Mouse (Mus musculus) frontal cortex, adult 2 months (tissue): ENCODE data around the gene Snapc3. TPM values are rescaled to one million over a fixed set of nuclear protein-coding genes. Genes with fewer than 3 reads are reported as not detected.

Experiments used
- DNase-seq, 2 experiments: peaks; one replicate each; pipeline ENCODE4 v3.0.0; 2022; ENCODE audit warnings: low spot score in 1 of 2; ENCODE audit errors: extremely low spot score in 1 of 2
- polyA plus RNA-seq: library from polyadenylated mRNA; depleted of rRNA; stranded (reverse); fragments of >200 nt; gene quantifications from 2 replicates; pipeline ENCODE4 v1.2.3, GENCODE M21; 2012

Gene Snapc3
- polyA plus RNA-seq, 1 experiment = 33.2 TPM

DNA sequence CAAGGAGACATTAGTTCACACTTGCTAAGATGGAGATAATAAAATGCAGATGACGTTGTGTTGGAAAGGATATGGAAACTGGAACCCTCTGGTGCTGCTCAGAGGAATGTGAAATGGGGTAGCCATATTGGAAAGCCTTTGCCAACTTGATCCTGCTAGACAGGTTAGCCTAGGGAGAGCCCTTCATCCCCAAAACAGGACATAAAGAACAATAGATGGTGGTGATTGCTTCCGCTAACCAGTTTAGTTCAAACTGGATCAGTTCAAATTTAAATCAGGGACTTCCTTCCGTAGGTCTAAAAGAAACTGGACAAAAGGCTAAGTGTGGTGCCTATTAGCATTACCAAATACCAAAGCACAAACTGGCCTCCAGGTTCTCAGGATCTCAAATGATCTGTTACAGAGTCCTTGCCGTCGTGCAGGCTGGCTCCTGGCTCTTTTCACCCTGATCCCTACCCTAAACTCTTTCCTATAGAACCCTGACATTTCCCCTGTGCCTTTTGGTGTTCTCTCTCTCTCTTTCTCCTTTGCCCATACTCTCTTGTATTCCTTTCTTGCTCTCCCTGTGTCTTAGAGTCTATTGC, 3.2 kb upstream of the Snapc3 start:
- DNase-seq = no peak

- no peak for DNase-seq
These were observed 279 bp downstream of the Snapc3 start for GRCm38 (mm10) chr4:83417820-83418186.

DNA sequence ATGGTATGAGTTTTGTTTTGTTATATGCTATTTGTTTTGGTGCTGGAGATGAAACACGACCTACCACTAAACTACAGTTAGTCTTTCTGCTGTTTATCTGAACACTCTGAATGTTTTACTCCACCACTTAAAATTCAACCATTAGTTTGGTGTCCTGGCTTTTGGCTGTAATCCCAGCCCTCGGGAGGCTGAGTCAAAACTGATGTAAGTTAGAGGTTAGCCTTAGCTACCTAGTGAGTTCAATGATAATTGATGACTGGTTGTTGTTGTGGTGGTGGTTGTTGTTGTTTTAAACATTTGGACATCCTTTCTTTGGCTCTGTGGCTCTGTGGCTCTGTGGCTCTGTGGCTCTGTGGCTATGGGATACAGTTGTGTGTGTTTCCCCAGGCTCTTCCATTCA, 1.3 kb downstream of the Snapc3 start:
- no peak for DNase-seq

DNA sequence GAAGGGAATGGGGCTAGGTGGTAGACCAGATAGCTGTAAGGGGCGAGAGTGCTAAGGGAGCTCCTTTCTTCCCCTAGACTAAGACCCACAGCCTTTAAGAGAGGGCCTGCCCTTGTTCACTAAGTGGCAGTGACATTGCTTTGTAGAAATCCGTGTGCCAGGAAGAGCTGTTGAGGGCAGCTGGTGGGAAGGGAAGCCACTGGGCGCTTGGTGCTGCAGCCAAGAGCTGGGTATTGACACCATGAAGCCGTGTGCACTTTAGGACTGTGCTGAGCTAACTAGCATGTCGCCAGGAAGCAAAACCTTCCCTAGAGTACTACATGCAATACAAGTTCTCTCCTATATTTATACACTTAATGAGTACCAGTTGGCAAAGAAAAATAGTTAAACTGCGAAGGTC, 6.1 kb downstream of the Snapc3 start:
- DNase-seq = no peak

- no peak for DNase-seq
These were observed 7.6 kb downstream of the Snapc3 start for GRCm38 (mm10) chr4:83425119-83425518.

DNA sequence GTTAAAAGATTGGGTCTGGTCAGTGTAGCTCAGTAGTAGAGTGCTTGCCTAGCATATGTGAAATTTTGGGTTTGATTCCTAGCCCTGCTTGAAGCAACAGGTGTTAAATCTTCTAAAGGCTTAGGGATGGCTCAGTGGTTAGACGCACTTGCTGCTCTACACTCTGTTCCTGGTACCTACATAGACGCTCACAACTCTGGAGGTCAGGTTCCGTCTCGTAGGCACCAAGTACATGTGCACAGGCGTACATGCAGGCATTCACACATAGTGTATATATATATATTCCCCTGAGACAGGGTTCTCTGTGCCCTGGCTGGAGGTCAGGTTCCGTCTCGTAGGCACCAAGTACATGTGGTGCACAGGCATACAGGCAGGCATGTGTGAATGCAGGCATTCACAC, 9.6 kb downstream of the Snapc3 start:
- no peak for DNase-seq

DNA sequence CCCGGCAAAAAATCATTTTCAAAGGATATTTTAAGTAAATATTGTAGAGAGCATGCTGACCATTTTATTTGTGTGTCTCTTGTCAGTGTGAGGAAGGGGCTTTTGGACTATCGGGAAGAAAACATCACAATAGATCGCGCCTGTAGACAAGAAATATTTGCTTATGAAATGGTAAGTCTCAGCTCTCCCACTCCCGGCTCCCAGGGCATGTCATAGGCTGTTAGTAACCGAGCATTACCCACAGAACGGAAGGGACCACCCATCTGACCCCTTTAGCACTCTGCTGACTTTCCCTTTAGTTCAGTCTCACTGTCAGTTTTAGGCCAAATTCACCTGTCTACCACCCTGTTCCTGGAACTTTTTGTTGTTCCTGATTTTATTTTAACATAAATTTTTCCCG, 10.2 kb downstream of the Snapc3 start:
- DNase-seq = no peak

GRCm38 (mm10) chr4:83428845-83429244, 11.3 kb downstream of the Snapc3 start:
- no peak for DNase-seq

- no peak for DNase-seq
These were observed 14.4 kb downstream of the Snapc3 start for GRCm38 (mm10) chr4:83431950-83432349.

GRCm38 (mm10) chr4:83432901-83433300, 15.4 kb downstream of the Snapc3 start:
- no peak for DNase-seq

- no peak for DNase-seq
These were observed 18.9 kb downstream of the Snapc3 start for GRCm38 (mm10) chr4:83436375-83436774.

GRCm38 (mm10) chr4:83438116-83438515, 20.6 kb downstream of the Snapc3 start:
- DNase-seq = no peak

- peak in 1 of 2 experiments; percentile 33 for DNase-seq
These were observed 21.5 kb downstream of the Snapc3 start for GRCm38 (mm10) chr4:83439045-83439444.

GRCm38 (mm10) chr4:83441050-83441449, 23.5 kb downstream of the Snapc3 start:
- no peak for DNase-seq

DNA sequence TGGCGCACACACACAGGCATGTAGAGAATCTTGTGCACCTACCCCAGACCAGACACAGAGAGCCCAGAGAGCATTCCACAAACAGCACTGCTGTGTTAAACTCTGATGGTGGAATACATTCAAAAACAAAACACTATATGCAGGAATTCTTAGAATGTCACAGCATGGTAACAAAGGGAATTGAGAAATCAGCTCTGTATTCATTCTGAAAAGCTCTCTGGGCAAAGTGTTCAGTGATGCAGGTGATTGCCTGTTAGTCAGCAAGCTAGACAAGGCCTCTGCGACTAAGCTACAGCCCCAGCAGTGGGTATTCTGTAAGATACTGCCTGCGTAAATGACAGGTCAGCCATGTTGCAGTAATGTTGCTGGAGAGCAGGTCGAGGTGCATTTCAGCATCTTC, 33.3 kb downstream of the Snapc3 start:
- no peak for DNase-seq

- no peak for DNase-seq
These were observed 42.6 kb downstream of the Snapc3 start for GRCm38 (mm10) chr4:83460106-83460505.

DNA sequence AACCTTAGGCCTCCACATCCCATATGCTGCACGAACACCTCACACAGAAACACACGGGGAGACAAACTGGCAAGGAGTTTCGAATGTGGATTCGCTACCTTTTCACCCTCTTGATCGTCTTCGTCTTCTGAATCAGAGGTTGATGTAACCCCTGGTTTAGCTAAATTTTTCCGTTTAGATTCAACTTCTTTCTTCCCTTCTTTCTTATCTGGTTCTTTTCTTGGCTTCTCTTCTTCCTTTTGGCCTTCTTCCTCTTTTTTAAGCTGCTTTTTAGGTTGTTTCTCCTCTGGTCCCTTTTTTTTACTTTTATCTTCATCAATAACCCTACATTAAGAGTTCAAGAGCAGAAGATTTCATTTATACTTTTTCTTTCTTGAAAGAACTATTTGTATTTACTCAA, 47.3 kb downstream of the Snapc3 start:
- DNase-seq = no peak

GRCm38 (mm10) chr4:83467615-83468014, 50.1 kb downstream of the Snapc3 start:
- DNase-seq = no peak

- DNase-seq = no peak
These were observed 50.7 kb downstream of the Snapc3 start for GRCm38 (mm10) chr4:83468208-83468607.

- DNase-seq = no peak
These were observed 67.7 kb downstream of the Snapc3 start for GRCm38 (mm10) chr4:83485250-83485649.

DNA sequence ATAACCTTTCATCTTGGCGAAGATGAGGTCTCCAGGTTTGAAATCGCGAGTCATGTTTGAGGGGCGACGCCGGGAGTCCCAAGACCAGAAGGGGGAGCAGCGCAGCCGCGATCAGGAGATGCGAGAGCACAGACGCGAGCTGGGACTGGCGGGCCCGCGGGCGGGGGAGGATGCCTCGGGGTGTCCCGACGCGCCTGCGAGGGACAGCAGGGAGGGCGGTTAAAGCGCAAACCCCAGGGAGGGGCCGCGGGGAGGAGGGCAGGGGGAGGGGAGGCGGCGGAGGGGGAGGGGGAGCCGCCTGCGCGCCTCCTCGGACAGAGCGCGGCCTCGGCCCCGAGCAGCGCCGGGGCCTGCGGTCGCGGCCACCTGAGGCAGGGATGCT, 68.2 kb downstream of the Snapc3 start:
- DNase-seq = peak; percentile 69 to 88

DNA sequence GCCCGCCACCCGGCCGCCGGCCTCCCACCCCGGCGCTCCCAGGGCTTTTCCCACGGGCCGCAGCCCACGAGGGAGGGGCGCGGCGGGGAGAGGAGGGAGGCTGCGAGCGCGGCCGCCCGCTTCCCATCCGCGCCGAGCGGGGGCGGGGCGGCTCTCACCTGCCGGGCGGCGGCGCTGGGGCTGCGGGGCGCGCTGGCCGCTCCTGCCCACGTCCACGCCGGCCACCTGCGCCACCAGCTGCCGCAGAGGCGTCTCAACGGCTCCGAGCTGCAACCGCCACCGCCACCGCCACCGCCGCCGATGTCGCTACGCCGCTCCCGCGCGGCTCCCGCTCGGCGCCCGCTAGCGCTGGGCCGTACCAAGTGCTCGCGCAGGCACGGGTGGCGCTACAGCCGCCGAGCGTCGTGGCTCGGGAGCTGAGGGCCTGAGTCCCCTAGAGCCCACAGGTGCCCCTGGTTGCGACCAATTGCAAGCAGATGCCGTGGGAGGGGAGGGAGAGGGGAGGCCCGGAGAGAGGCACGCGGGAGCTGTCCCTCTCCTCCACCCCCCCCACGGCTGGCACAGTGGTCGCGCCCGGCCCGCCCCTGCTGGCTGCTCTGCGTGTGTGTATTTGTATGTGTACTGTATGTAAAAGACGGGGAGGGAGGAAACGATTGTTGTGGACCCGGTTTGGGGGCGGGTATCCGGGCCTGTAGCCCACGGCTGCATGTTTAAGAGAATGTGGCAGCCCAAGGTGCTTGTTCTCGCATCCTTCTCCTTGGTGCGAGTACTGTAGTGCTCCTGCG, 68.8 kb downstream of the Snapc3 start, which contains the start of gene Psip1:
TSS of gene Psip1 (minus strand) at position 343 of the 785 bp plus-strand sequence.
- peak; percentile 79 to 91 for DNase-seq
